Mouse (Mus musculus) brain, embryonic 14.5 days (tissue): ENCODE data around the gene H2al2a. TPM values are rescaled to one million over a fixed set of nuclear protein-coding genes. Genes with fewer than 3 reads are reported as not detected.

Experiments used
- DNase-seq: peaks from one replicate; pipeline ENCODE4 v3.0.0-alpha.2; 2011; ENCODE audit warnings: low read depth
- CTCF ChIP-seq: fragments of 200-500 bp; IDR thresholded peaks from 2 replicates; pipeline ENCODE4 v1.5.1; 2012; ENCODE audit warnings: inconsistent platforms, mild to moderate bottlenecking, moderate library complexity, borderline replicate concordance; ENCODE audit not compliant: insufficient read depth, insufficient read length; ENCODE audit errors: extremely low read depth
- POLR2A ChIP-seq: fragments of 200-500 bp; IDR thresholded peaks from 2 replicates; pipeline ENCODE4 v1.6.1; 2012; ENCODE audit warnings: mild to moderate bottlenecking, inconsistent platforms, borderline replicate concordance; ENCODE audit not compliant: poor library complexity, insufficient read depth, insufficient read length, severe bottlenecking; ENCODE audit errors: extremely low read depth
- polyA plus RNA-seq: library from polyadenylated mRNA; depleted of rRNA; stranded (reverse); fragments of >200 nt; gene quantifications from 2 replicates; pipeline ENCODE4 v1.2.3, GENCODE M21; 2012

Gene H2al2a
- polyA plus RNA-seq, 1 experiment = not detected

DNA sequence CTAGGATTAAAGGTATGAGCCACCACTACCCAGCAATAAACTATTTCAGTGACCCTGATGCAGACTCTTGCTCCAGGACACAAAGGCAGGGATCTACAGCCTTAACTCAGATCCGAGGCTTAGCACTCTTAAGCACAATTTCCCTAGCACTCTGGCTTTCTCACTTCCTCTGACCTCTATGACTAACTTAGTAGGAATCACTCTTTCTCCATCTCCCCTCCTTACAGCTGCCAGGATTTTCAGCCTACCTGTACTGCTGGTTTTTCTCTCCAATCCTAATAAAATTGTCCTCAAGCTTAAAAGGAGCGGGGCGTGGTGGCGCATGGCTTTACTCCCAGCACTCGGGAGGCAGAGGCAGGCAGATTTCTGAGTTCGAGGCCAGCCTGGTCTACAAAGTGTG, 20.6 kb upstream of the H2al2a start:
- no peak for TF ChIP-seq POLR2A
- TF ChIP-seq CTCF = no peak
- DNase-seq = no peak

DNA sequence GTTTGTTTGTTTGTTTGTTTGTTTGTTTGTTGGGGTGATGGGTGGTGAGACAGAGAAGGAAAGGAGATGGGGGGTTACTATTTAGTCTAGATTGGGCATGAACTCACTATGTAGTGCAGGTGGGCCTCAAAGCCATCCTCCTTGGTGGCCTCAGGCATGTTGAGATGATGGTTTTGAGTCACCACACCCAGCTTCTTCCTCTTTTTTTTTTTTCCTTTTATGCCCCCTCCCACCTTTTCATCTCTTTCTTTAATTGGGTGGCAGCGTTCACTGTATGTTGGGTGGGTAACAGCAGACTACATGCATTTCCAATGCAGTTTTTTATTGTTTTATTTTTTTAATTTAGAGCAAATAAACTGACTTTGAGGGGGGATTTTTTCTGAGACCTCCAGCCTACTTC, 19.9 kb upstream of the H2al2a start:
- TF ChIP-seq CTCF (no peak), POLR2A (no peak)
- no peak for DNase-seq

DNA sequence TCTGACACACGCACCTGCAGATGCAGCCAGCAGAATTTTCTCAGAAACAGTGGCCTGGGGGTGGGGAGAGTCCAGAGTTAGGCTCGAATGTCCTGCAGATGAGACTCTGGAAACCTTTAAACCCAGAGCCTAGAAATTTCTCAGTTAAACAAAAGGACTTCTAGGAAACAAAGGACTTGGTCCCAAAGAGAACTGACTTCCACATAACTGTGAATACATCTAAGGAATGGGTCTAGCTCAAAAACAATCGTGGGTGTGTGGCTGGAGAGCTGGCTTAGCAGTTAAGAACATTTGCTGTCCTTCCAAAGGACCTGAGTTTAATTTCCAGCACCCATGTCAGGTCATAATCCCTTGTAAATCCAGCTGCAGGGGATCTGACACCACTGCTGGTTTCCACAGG, 18.8 kb upstream of the H2al2a start:
- TF ChIP-seq POLR2A = no peak
- no peak for TF ChIP-seq CTCF

DNA sequence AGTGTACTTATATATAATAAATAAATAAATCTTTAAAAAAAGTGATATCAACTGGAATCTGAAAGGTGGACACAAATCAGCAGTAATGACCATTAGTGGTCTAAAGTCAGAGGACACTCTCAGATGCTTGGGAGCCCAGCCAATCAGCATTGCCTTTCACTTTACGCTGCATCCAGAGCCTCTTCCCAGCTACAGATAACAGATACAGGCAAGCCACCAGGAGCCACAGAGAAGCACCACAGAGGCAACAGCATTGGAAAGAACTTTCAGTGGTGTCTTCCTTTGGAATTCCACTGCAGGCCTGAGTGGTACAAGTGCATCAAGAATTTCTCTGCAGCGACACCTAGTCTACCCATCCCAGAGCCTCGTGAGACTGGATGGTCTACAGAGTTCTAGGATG, 16.1 kb upstream of the H2al2a start:
- no peak for DNase-seq
- TF ChIP-seq POLR2A = no peak
- no peak for TF ChIP-seq CTCF

More for the DNA sequence above, 18.8 kb upstream of the H2al2a start:
- no peak for DNase-seq

DNA sequence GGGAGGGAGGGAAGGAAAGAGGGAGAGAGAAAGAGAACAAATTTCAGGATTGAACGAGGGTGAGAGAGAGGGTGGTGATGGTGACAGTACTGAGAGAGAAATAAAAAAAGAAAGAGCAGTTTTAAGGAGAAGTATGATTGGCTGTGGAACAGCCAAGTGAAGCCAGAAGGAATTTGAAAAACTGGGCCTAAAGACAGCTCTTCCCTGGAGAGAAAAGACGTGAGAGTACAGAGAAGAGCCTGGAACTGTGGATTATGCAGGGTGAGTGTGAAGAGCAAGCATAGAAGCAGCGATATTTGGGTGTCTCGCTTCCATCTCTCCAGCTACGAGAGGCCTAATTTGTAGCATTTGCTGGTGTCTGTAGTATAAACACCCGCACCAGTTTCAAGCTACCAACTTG, 14.5 kb upstream of the H2al2a start:
- TF ChIP-seq POLR2A (no peak), CTCF (no peak)
- peak; percentile 8 for DNase-seq

DNA sequence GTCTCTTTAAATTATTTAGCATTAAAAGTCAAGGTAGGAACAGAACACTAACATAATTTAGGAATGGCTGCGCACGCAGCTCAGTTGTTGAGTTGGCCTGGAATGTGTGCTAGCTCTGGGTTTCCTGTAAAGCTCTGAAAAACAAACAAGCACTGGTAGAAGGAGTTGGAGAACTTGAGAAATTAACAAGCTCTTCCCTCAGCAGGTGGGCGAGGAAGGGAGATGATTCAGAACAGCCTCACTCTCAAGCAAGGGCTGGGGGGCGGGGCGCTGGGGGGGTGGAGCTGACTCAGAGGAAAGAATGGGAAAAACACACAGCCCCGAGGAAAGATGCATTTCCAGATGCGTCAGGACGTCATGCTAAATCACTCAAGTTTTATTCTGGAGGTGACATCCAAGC, 8.4 kb upstream of the H2al2a start:
- peak; percentile 18 for DNase-seq
- TF ChIP-seq CTCF (no peak), POLR2A (no peak)

DNA sequence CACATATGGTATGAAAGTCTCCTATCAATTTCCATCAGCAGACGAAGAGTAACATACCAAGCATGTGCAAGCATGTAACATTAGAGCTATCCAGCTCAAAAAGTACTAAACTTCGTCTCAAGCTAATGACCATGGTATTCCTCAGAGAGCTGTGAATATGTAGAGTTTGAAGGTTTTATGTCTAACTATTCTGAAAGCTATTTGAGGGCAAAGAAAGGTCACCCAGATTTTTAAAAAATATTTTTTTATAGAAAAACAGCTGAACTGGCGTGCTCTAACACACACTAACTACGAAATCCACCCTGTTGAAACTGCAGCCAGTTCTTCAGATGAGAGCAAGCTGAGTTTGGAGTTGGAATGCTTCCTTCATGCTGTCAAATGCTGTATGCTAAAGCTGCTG, 7.5 kb upstream of the H2al2a start:
- no peak for DNase-seq
- TF ChIP-seq CTCF = no peak
- TF ChIP-seq POLR2A = no peak

DNA sequence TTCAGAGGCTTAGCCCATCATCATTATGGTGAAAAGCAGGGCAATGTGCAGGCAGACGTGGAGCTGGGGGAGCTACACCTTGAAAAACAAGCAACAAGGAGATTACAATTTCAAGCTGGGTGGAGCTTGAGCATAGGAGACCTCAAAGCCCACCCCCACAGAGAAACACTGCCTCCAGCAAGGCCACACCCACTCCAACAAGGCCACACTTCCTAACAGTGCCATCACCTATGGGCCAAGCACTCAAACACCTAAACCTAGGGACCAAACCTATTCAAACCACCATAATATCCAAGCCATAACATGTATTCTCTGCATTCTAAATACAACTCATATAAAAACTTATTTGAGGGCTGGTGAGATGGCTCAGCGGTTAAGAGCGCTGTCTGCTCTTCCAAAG, 5.5 kb upstream of the H2al2a start:
- no peak for DNase-seq
- TF ChIP-seq POLR2A (no peak), CTCF (no peak)

DNA sequence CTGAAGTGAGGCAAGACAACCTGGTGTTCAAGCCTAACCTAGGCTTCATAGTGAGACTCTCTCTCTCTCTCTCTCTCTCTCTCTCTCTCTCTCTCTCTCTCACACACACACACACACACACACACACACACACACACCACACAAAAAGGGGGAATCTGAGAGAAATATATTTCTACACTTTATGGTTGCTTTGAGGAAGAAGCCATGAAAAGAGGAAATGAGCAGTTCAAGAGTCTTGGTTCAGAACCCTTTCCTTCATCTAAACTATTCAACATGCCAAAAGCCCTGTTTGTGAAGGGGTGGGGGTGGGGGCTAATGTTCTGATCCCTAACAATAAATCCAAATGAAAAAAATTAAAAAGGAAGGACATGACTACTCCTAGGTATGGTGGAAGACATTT, 7.2 kb downstream of the H2al2a start:
- no peak for DNase-seq
- TF ChIP-seq POLR2A (no peak), CTCF (no peak)

DNA sequence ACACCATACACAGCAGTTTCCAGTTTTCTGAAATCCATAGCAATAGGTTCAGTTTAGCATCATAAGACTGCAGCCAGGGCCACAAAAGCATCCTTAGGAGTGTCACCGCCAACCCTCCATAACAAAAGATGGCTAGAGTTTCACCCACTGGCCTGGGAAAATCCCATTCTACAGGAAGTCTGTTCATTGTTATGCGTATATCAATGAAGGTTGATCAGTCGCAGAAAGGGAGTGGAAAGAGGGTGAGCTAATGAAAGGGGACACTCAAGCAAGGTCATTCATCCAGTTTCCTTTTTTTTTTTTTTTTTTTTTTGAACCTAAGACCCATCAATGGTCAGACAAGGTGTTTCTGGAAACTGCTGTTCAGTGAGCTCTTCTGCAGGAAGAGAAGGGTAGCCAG, 7.6 kb downstream of the H2al2a start:
- TF ChIP-seq CTCF (no peak), POLR2A (no peak)
- no peak for DNase-seq

DNA sequence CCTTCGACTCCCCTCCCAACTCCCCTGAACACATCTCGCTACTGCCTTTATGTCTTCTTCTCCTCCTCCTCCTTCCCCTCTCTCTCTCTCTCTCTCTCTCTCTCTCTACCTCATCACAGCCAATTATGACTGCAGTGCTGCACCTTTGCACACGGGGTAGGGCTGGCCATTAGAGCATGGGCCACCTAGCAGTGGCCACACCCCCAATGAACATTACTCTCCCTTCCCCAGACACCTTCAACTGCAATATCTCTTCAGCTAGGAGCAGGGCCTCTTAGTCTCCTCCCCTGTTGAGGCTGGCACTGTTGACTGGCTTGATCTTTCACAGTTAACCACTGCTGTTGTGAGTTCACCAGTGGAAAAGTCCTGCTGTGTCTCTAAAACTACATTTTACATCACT, 10.1 kb downstream of the H2al2a start:
- DNase-seq = no peak
- no peak for TF ChIP-seq POLR2A

DNA sequence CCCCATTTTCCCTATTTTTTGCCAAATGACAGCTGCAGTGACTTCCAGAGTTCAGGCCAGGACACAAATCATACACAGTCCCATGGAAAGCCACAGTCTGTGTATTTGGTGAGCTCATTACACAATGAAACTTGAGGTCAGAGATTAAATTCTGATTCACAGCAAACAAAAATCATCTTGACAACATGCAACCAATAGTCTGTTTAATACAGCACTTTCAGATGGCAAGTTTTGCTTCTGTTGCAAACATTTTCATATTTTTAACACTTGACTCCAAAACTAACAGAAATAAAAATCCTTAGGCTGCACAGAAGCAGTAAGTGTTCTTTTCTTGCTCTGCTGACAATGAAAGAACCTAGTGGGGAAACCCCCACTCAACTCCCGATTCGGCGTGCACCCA, 12.0 kb downstream of the H2al2a start:
- DNase-seq = no peak
- TF ChIP-seq CTCF (no peak), POLR2A (no peak)

DNA sequence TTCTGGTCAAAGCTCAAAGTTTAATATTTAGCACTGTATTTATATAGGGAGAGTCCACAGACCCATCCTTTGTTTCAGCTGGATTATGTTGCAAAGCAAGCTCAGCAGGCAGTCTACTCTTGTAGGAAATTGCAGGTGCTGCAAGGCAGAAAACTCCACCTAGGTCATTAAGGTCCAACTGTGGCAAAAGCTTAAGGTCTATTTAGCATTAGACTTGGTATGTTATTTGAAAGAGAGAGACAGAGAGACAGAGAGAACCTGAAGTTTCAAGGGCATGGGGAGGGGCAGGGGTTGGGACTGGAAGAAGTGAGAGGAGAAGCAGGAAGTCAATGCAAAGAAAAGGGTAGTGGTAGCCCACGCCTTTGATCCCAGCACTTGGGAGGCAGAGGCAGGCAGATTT, 14.0 kb downstream of the H2al2a start:
- no peak for DNase-seq
- no peak for TF ChIP-seq POLR2A
- TF ChIP-seq CTCF = no peak
